Mouse (Mus musculus) yolk sac, embryonic 10.5 days (tissue): ENCODE measurements at regions not wholly inside any gene's neighbourhood (a gene's known extent, or its start where the extent isn't known, plus 50 kb on each side); places are given as distances from the start of the nearest gene placed in this dataset.

Source experiments
- DNase-seq: peaks from one replicate; pipeline ENCODE4 v3.0.0-alpha.2; 2017; ENCODE audit warnings: low spot score

DNA sequence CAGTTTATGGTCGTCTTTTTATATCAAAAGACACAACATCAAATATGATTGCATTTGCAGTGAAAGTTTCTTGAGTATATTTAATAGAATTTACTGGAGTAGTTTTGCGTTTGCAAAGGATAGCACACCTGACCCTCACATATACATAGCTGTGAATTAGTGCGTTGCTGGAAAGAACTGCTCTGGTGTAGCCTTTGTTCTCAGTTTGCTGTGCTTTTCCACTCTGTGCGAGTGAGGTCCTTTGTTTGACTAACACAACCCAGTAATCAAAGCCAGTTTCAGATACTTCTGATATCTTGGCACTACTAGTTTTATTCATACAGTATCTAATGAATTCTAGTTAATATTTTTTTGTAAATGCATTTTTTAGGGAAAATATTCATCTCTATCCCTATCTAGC lies 84.7 kb downstream of the Trim52 start:
- DNase-seq: no peak

DNA sequence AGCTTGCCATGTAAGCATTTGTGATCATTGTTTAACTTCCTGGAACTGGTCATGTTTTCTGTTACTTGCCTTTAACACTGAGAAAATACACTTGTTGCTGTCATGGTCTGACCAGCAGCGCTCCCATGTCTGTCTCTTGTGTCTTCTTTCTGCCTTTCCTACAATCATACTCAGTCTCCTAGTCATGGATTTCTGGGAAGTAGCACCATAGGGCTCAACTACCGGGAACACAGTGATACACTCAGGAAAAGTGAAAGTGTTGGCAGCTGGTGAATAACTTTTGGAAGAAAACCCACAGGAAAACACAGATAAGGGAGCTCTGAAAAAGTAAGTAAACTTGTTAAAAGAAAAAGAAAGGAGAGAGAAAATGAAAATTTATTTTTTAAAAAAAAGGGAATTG lies 87.6 kb downstream of the Trim52 start:
- DNase-seq: no peak

DNA sequence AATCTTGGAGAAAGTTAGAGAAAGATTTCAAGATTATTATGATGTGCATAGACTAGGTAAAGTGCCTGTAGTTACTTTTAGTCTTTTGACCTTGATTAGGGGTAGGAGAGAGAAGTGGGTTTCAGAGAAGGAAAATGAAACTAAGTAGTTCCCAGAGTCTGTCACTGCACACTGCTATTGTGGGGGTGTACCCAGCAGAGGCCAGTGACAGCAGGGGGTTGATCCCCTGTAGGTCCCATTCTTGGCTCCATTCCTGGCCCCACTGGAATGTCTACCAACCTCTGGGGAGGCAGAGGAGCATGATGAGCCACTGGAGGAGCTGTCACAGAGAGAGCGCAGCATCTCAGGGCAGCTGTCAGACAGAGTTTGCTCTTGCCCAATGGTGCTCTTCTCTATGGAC lies 88.1 kb downstream of the Trim52 start:
- DNase-seq: no peak

DNA sequence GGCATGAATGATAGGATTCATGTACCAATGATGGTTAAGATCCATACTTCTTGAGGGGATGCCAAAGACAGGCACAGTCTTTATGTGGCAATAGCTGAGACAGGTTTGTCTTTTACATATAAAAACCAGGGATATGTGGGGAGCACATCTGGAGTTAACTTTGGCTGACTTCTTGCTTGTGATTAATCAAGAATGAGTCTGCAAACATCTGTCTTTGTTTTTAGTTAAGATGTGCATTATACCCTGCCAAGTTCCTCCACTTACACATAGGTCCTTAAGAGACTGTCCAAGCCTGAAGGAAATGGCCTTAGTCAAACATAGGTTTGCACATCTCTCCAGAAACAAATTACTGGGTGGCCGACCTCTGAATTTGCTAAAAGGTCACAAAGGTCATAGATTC lies 91.8 kb downstream of the Trim52 start:
- no peak for DNase-seq

DNA sequence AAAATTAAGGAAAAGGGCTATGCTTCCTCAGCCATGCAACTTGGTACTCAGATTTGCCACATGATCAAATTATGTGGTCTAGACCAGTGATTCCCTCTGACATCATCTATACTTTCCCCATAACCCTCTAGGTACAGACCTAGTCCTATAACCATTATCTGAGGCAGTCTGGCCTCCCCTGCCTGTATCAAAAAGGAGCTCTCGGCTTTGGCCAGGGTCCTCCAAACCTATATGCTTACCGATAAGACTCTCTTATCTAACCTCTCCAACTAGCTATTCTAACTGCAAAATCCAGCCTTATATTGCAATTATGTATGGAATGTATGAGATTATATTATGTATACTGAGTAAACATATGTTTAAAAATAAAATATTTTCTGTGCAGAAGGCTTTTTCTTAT lies 93.1 kb downstream of the Trim52 start:
- DNase-seq: no peak

- DNase-seq: no peak
These were observed 93.7 kb downstream of the Trim52 start for GRCm38 (mm10) chr14:106199536-106200319.

DNA sequence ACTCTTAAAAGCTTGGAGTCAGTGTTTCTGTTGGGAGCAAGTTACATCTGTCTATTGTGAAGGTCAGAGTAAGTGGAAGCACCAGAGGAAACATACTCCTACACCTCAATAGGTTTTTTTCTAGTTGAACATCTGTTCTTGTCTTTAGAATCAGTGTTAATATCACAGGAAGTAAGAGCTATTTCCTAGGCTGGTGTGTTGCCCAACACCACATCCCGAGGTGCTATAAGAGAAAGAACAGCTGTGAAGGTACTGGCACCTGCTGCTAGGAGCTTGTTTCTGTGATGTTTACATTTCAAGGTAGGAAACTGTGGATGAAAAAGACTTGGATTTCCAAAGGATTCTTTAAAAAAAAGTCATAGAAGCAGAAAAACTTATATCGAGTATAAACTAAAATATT lies 105.1 kb downstream of the Trim52 start:
- no peak for DNase-seq

DNA sequence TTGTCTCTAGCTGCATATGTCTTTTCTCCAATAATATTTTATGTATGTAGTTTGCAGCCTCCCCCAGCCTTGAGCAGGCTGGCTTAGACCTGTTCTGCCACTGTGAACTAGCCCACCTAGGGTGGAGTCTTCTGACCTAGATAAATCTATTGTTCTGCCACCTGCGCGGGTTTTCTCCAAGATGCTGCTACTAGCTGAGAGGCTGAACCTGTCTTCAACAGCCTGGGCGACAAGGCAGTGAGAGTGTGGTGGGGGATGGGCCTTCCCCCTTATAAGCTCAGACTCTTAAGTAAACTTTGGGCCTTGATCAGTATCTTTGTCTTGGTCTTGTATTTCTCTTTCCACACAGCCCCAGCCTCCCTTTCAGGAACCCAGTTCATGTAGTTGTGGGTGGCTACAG lies 111.7 kb downstream of the Trim52 start:
- no peak for DNase-seq

DNA sequence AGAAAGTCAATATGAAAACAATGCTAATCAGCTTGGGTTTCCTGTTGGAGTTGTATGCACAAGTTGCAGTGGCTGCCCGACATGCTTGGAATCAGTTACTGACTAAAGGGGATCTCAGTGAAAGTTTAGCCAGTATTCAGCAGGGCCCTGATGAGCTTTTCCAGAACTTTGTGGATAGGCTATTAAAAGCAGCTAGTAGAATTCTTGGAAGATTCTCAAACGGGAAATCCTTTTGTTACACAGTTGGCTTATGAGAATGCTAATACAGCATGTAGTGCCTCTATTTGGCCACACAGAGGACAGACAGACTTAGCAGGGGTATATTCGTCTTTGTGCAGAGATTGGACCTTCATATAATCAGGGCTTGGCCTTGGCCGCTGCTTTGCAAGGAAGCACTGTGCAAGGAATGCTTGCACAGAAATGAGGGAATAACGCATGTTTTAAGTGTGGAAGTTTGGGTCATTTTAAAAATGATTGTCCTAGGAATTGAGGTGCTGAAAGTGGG lies 113.3 kb downstream of the Trim52 start:
- DNase-seq: no peak

DNA sequence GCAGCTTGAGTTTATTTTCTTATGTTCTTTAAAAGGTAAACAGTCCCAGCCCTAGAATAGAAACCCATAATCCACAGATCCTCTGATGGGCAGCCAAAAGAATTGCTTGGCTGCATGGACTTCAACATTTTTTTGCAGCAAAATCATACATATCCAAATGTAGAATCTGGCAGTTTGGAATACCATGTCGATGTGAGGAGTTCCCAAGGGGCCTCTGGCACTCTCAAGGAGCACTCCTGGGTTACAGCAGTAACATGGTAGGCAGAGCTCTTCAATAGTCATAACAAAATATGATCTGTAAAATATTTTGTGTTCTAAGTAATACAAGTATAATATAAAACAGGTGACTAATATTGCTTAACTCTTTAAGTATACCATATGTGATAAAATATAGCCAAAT lies 119.4 kb downstream of the Trim52 start:
- DNase-seq: no peak

- DNase-seq: no peak
These were observed 135.9 kb downstream of the Trim52 start for GRCm38 (mm10) chr14:106241721-106242405.

- DNase-seq: no peak
These were observed 153.6 kb downstream of the Trim52 start for GRCm38 (mm10) chr14:106259396-106260108.

DNA sequence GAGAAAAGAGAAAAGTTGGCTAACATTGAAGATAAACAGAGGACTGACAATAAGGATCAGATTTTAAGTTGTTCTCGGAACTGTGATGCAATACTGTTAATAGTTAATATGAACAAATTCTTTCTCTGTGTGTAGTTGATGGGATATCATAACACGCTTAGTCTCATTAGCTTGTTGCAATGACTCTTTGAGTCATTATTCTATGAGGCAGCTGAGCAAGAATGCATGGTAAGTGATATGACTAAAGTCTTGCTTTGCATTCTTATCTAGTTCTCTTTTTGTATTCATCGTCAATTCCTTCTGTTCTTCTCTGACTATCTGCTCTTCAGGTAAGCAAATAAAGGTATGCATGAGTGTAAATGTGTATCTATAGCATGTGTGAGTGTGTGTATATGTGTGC lies 159.3 kb downstream of the Trim52 start:
- no peak for DNase-seq

GRCm38 (mm10) chr14:106267679-106268561 lies 161.9 kb downstream of the Trim52 start:
- no peak for DNase-seq

DNA sequence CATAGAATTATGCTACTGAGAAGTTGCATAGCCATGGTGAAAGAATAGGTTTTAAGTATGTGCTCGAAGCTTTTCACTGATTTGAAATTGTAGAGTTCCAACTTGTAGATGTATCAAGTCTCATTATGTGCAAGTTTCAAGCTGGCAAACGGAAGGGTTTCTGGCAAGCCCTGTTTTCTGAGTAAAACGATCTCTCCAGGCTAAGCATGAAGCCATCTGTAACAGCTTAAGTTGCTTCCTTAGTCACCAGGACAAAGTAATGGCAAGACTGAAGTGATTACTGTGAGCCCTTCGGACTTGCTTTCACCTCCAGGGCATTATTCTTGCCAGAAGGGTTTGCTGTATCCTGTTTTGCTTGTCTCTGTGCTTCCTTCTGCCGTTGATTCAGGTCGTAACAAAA lies 163.7 kb downstream of the Trim52 start:
- no peak for DNase-seq

- DNase-seq: no peak
These were observed 207.6 kb downstream of the Trim52 start for GRCm38 (mm10) chr14:106313558-106313957.

GRCm38 (mm10) chr14:106314079-106314551 lies 208.1 kb downstream of the Trim52 start:
- DNase-seq: no peak

- no peak for DNase-seq
These were observed 212.8 kb downstream of the Trim52 start for GRCm38 (mm10) chr14:106318767-106319166.

DNA sequence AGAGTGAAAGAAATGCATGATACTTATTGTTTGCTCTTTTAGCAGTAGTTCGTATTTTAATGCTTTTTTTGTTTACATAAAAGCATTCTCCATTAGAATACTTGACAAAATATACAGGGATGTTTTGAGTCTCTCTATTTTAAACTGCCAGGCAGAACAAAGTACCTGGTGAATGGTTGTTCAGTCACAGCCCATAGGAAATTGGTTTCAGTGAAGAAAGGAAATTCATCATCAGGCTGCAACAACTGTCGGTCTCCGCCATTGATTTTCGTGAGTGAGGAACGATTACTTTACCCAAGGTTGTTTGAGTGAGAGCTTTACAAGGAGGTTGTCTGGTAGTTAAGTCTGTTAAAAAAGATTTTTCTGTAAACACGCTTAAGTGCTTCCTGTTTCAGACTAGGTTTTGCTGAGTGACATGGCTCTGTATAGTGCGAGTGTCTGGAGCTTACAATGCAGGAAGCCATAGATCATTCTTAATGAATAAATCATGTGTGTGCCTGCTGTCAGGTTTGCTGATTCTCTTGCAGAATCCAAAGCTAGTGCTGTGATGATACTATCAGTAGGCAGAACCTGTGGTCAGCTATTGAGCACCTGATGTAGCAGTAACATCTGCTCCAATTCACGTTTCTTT lies 221.8 kb downstream of the Trim52 start:
- DNase-seq: no peak

DNA sequence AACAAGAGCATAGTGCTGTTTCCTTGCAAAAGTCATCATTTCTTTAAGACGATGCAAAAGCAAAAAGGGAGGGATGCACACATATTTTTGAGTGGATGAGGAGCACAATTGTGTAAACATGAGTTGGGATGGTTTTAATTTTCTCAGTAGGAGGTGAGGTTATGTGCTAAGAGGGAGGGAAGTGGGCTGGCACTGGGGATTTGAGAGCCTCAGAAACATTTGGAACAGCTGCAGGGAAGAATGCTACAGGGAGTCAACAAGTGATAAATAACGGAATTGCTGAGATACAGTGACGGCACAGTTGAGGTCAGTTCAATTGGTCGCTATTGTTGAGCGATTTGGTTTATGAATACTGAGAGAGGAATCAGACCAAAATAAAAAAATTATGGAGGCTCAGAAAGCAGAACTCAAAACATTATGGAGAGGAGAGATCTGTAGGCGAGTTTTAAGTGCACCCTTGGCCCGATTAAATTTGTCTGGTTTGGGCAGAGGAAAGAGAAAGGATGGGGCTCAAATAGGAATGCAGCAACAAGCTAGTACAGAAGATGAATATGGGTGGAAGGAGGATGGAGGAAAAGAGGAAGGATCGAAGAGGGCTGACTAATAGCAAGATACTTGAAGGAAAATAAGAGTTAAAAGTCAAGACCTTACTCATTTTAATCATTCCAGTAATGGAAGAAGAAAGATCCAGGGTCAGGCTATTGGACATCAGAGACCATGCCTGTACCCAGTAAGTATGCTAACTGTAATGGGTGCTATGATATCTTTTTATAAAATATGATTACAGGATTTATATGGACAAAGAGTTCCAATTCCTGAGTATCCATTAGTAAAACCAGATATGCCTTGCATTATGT lies 259.0 kb downstream of the Trim52 start:
- no peak for DNase-seq
